Mouse (Mus musculus) liver, embryonic 14.5 days (tissue): ENCODE measurements at regions not wholly inside any gene's neighbourhood (a gene's known extent, or its start where the extent isn't known, plus 50 kb on each side); places are given as distances from the start of the nearest gene placed in this dataset.

Experiments
- ATAC-seq: fragments of 200-750 bp; cut with Nextera tagmentation; 2 replicates; pipeline ENCODE4 v1.8.0; 2017; ENCODE audit warnings: moderate number of reproducible peaks, mild to moderate bottlenecking, moderate library complexity; ENCODE audit not compliant: insufficient read depth
- DNase-seq, 3 experiments: peaks; one replicate each; pipeline ENCODE4 v3.0.0-alpha.2; 2012 to 2013; ENCODE audit warnings: low read depth in 3 of 3, low spot score in 3 of 3
- H3K27ac ChIP-seq: fragments of 300-500 bp; sonication (generic); 2 replicates; pipeline ENCODE4 v1.5.1; 2014; ENCODE audit warnings: moderate library complexity, mild to moderate bottlenecking, control low read depth, inconsistent platforms
- H3K27me3 ChIP-seq: fragments of 300-500 bp; sonication (generic); 2 replicates; pipeline ENCODE4 v1.6.1; 2014; ENCODE audit warnings: mild to moderate bottlenecking, low read length, moderate library complexity; ENCODE audit not compliant: control insufficient read depth, insufficient read depth
- H3K36me3 ChIP-seq: fragments of 300-500 bp; sonication (generic); replicated peaks from 2 replicates; pipeline ENCODE4 v1.6.1; 2014; ENCODE audit warnings: low read depth; ENCODE audit not compliant: control insufficient read depth, insufficient read depth
- H3K4me1 ChIP-seq, 2 experiments: fragments of 200-500 bp in 1 of 2; fragments of 300-500 bp in 1 of 2; sonication (generic) in 1 of 2; replicated peaks; 2 replicates each; pipeline ENCODE4 v1.6.1; 2012 to 2014; ENCODE audit warnings: antibody characterized with exemption in 1 of 2, inconsistent platforms in 1 of 2, low read length in 1 of 2; ENCODE audit not compliant: control insufficient read depth in 2 of 2, insufficient read depth in 2 of 2
- H3K4me2 ChIP-seq: fragments of 300-500 bp; sonication (generic); 2 replicates; pipeline ENCODE4 v1.6.1; 2014; ENCODE audit warnings: low read depth, mild to moderate bottlenecking, control low read depth, moderate library complexity
- H3K4me3 ChIP-seq, 2 experiments: fragments of 200-500 bp in 1 of 2; fragments of 300-500 bp in 1 of 2; sonication (generic) in 1 of 2; 2 replicates each; pipeline ENCODE4 v1.5.1; 2012 to 2014; ENCODE audit warnings: low read depth in 2 of 2, low read length in 2 of 2, mild to moderate bottlenecking in 2 of 2, control low read depth in 1 of 2, inconsistent platforms in 1 of 2, moderate library complexity in 1 of 2; ENCODE audit not compliant: insufficient read depth in 1 of 2
- H3K9ac ChIP-seq: fragments of 300-500 bp; sonication (generic); replicated peaks from 2 replicates; pipeline ENCODE4 v1.6.1; 2014; ENCODE audit warnings: mild to moderate bottlenecking, control low read depth, moderate library complexity
- H3K9me3 ChIP-seq: fragments of 300-500 bp; sonication (generic); 2 replicates; pipeline ENCODE4 v1.6.1; 2016; ENCODE audit warnings: low read length, mixed read lengths; ENCODE audit not compliant: control insufficient read depth
- CTCF ChIP-seq: IDR thresholded peaks from 2 replicates; pipeline ENCODE4 v1.5.1; 2016; ENCODE audit warnings: antibody characterized with exemption, low read depth, control low read depth
- EP300 ChIP-seq: IDR thresholded peaks from 2 replicates; pipeline ENCODE4 v1.6.1; 2016; ENCODE audit warnings: antibody characterized with exemption, low read depth
- WGBS: fragments of 180-500 bp; shearing (Covaris S2); extraction: QIAGEN DNeasy Blood & Tissue Kit; methylation state at CpG from one replicate; pipeline ENCODE4 v1.1.7; 2014; ENCODE audit not compliant: insufficient replicate concordance; 5-methylcytosine and 5-hydroxymethylcytosine counted together

DNA sequence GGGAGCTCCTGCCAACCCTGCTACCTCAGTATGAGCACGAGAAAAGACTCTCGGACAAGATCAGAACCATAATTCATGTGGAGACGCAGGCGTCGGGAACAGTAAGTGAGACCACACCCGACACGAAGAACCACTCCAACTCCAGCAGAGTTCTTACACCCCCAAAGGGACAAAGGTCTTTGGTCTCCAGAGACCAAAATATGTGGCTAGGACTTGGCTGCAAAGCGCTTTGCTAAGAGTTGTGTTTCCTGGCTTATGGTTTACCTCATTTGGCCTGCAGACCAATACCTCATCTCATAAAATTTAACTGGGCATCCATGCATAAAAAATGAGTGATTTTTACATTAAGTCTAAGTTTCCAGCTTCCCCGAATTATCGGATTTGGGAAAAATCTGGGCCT lies 85.2 kb upstream of the Alk start:
- ATAC-seq: no peak
- peaks cover 0 to 3% of the 10 kb centered on the region in 2 experiments; a peak in 1 of 4 replicates for H3K4me1 ChIP-seq
- H3K27me3 ChIP-seq: no peaks in the 10 kb centered on the region
- TF ChIP-seq CTCF: no peak
- no peak for TF ChIP-seq EP300
- H3K9me3 ChIP-seq: no peaks in the 10 kb centered on the region
- no peaks in the 10 kb centered on the region for H3K36me3 ChIP-seq
- H3K4me3 ChIP-seq: no peak overlapping the region
- 80% methylated on average over 10 of the region's 10 CpGs for WGBS
- H3K27ac ChIP-seq: no peak overlapping the region
- no peak overlapping the region for H3K4me2 ChIP-seq
- DNase-seq: no peak
- no peak overlapping the region for H3K9ac ChIP-seq

DNA sequence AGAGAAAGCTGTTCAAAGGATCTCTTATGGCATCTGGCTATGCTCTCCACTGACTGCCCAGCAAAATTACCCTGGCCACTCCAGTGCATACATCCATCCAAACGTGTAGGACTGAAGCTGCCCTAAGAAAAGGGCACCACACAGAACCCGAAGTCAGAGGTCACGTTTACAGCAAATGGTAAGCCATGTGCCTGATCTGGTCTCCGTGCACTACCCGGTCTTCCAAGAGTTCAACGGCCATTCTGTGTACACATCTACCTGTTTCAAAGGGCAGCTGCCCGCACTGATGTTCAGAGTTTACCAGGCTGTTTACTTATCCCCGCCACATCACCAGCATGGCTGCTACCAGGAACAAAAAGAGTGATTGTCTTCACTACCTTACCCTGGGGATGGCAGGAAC lies 84.4 kb upstream of the Alk start:
- Histone ChIP-seq H3K9ac (no peak overlapping the region), H3K27ac (no peak overlapping the region), H3K9me3 (no peaks in the 10 kb centered on the region), H3K4me1 (peaks cover 0 to 3% of the 10 kb centered on the region in 2 experiments; a peak in 1 of 4 replicates), H3K36me3 (no peaks in the 10 kb centered on the region), H3K4me3 (no peak overlapping the region), H3K27me3 (no peaks in the 10 kb centered on the region), H3K4me2 (no peak overlapping the region)
- no peak for TF ChIP-seq CTCF
- no peak for TF ChIP-seq EP300
- ATAC-seq (peak; percentile 37; the same call in 1 of the 2 replicates), DNase-seq (no peak)
- WGBS: 53% methylated on average over 8 of the region's 8 CpGs

DNA sequence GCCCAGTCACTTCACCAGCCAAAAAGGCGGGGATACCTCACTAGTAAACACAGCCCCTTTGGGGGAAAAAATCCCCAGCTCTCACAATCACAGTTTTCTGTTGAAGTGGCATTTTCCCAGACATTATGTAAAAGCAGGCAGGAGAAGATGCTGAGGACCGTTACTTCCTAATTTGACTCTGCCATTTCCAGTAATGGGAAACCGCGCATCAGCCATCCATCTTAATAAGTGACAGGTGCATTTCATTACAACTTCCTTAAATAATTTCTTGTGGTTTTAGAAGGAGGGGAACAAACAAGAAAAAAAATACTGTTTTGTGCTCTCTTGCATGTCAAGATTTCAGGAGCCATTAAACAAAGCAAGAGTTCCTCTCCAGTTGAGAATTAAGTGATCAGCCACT lies 70.2 kb upstream of the Alk start:
- ATAC-seq: no peak

DNA sequence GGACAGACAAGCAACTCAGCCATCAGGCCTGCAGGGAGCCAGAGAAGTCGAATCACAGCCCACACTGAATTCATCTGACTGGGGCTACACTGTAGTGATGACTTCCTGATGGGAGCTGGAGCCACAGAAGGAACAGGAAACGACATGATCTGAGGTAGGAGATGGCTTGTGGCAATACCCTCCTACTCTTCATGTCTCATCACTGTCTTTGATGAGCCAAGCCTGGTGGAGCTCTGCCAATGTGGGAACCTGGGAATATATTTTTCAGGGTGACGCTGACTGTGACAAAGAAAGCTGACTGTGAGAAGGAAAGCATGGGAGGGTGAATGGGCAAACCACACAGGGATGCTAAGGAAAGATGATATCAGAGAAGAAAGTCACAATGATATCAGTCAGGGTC lies 67.6 kb upstream of the Alk start:
- 33% methylated on average over 3 of the region's 3 CpGs for WGBS
- Histone ChIP-seq H3K27ac (no peak overlapping the region), H3K9ac (no peak overlapping the region), H3K4me3 (no peak overlapping the region), H3K4me2 (no peak overlapping the region), H3K9me3 (no peaks in the 10 kb centered on the region), H3K4me1 (no peaks in the 10 kb centered on the region), H3K27me3 (no peaks in the 10 kb centered on the region), H3K36me3 (no peaks in the 10 kb centered on the region)
- TF ChIP-seq EP300 (no peak), CTCF (no peak)
- no peak for ATAC-seq
- no peak for DNase-seq

More for the DNA sequence above, 70.2 kb upstream of the Alk start:
- Histone ChIP-seq H3K27ac (no peak overlapping the region), H3K9me3 (no peaks in the 10 kb centered on the region), H3K36me3 (no peaks in the 10 kb centered on the region), H3K4me2 (no peak overlapping the region), H3K4me1 (no peaks in the 10 kb centered on the region), H3K9ac (no peak overlapping the region), H3K4me3 (no peak overlapping the region), H3K27me3 (no peaks in the 10 kb centered on the region)
- WGBS: 39% methylated on average over 4 of the region's 4 CpGs
- no peak for DNase-seq
- TF ChIP-seq CTCF (no peak), EP300 (no peak)

DNA sequence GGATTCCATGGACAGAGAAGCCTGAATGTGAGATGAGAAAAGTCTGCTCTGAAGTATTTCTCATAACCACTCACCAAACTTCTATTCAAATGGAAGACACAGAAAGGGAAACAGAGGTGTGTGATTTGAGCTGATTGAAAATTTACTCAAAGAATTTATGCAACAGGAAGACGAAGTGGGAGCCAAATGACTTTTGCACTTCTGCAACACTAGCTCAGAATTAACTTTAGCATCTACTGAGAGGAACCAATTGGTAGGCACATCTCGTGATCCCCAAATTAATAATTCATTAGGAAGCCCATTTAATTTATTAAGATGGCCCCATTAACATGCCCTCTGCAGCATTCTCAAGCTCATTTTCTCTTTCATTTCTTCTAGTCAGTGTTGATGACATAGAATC lies 62.5 kb upstream of the Alk start:
- Histone ChIP-seq H3K27me3 (no peaks in the 10 kb centered on the region), H3K4me2 (no peak overlapping the region), H3K27ac (no peak overlapping the region), H3K4me3 (no peak overlapping the region), H3K9me3 (no peaks in the 10 kb centered on the region), H3K9ac (no peak overlapping the region), H3K4me1 (no peaks in the 10 kb centered on the region), H3K36me3 (no peaks in the 10 kb centered on the region)
- TF ChIP-seq EP300: no peak
- no peak for TF ChIP-seq CTCF
- DNase-seq: no peak
- no peak for ATAC-seq
- WGBS: 43% methylated on average over 2 of the region's 2 CpGs

DNA sequence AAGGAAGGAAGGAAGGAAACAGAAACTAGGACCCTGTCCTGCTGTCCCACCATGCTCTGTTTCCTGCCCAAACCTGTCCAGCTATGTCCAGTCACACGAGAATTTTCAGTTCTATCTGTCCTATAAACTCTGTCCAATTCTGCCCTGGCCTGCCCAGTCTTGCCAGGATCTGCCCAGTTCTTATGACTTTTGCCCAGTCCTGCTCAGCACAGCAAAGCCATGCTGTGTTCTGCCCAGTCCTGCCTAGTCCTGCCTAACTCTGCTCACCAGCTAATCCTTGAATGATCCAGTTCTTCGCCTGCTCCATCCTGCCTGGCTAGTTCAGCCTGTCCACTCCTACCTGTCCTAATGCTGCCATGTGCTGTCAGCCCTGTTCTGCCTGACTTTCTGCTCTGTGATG lies 57.3 kb upstream of the Alk start:
- WGBS: 33% methylated on average over 2 of the region's 2 CpGs
- no peak overlapping the region for H3K27ac ChIP-seq
- no peak for DNase-seq

More for the DNA sequence above, 57.3 kb upstream of the Alk start:
- no peaks in the 10 kb centered on the region for H3K36me3 ChIP-seq
- TF ChIP-seq CTCF (no peak), EP300 (no peak)
- H3K4me1 ChIP-seq: no peaks in the 10 kb centered on the region
- H3K9ac ChIP-seq: no peak overlapping the region
- no peak for ATAC-seq
- no peak overlapping the region for H3K4me3 ChIP-seq
- H3K4me2 ChIP-seq: no peak overlapping the region
- H3K27me3 ChIP-seq: no peaks in the 10 kb centered on the region
- no peaks in the 10 kb centered on the region for H3K9me3 ChIP-seq
